Mouse (Mus musculus): ENCODE measurements around the gene A930033H14Rik. TPM values are rescaled to one million over a fixed set of nuclear protein-coding genes. Genes with fewer than 3 reads are reported as not detected.

Gene A930033H14Rik
- not detected for polyA plus RNA-seq (2017; shearing (Covaris generic))

DNA sequence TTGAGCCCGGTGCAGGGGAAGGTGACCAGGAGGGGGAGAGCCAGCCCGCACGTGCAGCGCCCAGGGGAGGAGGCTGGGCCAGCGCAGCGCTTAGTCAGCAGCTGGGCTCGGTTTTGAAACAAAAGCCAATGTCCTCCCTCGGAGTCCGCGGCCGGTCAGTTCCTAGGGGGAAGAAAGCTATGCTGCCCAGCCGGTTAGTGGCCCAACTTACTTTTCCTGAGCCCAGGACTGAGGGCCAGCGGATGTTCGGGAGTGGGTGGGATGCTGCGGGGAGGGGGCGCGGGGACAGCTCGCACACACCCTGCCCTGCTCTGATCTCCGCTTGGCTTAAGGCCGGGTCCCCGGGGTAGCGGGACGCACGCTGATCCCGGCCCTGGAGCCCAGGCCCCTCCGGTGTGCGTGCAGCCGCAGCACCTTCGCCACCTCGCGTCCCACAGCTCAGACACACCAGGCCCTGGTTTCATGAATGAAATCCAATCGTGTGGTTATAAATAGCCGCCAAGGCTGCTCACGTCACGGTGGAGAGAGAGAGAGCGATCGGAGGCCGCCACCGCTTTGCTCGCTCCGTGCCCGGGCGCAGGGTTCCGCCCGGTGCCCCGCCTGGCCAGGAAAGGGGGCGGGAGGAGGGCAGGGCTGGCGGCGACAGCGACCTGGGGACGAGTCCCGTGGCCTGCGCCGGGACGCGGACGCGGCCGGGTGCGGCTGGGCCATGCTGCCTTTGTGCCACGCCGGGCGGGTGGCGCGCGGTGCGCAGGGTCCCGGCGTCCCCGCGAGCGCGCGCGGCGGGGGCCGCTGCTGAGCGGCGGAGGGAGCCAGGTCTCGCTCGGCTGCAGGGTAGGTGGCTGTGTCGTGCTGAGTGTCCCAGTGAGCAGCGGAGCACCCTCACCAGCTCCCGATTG, at the start of gene A930033H14Rik:
TSS of gene A930033H14Rik (minus strand) at position 557 of the 899 bp plus-strand sequence.

Other genes starting within 250 kb of the A930033H14Rik start
- gene Rhobtb1, start 61.7 kb downstream of the A930033H14Rik start, polyA plus RNA-seq (2017; shearing (Covaris generic)): not detected
- 15.3 TPM for gene Cdk1, start 139.8 kb upstream of the A930033H14Rik start, polyA plus RNA-seq (2017; shearing (Covaris generic))
- 0.67 TPM for gene Ank3, start 185.7 kb upstream of the A930033H14Rik start, polyA plus RNA-seq (2017; shearing (Covaris generic))